Mouse (Mus musculus): ENCODE data around the gene Bcl2.
"Not testable (repeated sequence)": the region's sequence is repeated elsewhere in the genome, so short reads cannot be mapped to it uniquely, and the experiment has no call there.

Gene Bcl2

GRCm38 (mm10) chr1:106549025-106549424 is 165.0 kb downstream of the Bcl2 start:
- DNase-seq, result peak; percentile 32

DNA sequence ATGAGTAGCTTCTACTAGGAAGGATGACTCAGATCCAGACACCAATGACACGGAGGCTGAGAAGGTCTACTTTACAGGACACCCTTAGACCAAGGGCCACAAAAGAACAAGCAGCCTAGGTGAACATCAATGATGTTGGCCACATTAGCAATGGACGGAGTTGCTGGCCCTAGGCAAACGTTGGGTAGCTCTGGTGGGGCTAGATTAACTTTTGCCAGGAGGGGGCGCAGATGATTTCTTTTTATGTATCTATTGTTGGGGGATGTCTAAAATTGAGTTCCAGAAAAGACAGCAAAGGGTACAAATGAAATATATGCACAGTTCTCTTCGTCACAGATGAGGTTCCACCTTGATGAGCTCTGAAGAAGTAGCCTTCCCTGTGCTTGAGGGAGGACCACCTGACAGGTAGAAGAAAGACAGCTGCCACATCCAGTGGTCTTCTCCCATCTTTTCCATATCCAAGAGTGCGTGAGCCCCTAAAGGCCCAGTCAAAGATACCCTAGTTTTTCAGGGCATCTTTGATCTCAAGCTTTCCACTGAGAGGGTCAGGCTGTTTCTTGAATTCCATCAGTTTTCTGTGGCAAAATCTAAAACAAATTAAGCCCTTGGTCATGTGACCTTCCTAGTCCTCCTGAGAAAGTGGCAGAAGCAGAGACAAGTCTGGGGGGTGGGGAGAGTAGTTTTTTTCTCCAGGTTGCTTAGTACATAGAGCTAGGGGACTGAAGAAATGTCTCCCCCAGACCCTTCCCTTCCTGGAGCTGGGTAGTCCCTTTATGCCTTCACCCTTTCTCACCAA is 169.1 kb downstream of the Bcl2 start:
- peak; percentile 74 for DNase-seq

DNA sequence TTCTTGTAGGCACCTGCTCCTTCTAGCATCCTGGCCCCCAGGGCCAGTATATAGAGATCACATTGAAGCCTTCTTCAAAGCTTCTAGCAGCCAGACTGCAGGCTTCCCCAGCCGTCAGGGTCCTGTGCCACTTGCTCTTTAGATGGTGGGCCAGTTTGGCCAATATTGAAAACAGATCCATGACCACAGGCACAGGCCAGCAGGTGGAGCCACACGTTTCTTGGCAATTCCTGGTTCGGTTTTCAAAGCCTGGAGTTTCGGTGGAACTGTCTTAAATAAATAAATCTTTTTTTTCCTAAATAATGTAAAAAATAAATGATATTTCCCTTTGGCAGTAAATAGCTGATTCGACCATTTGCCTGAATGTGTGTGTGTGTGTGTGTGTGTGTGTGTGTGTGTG is 171.3 kb downstream of the Bcl2 start:
- peak; percentile 21 for DNase-seq

DNA sequence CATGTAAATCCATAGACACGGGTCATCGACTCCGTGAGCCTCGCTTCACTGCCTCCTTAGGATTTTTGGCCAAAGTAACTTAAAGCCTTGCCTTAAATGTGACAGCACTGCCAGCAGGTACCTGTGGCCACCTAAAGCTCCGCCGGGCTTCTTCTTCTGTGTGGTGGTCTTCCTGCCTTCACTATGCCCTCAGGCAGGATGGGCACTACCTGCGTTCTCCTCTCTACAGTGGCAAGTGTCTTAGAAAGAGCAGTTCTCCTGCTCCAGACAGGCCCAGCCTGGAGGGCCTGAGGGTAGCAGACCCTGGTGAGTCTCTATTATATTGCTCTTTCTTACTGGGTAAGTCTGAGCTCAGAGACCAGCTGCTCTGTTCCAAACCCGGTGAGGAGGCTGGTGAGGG is 172.2 kb downstream of the Bcl2 start:
- no peak for DNase-seq

DNA sequence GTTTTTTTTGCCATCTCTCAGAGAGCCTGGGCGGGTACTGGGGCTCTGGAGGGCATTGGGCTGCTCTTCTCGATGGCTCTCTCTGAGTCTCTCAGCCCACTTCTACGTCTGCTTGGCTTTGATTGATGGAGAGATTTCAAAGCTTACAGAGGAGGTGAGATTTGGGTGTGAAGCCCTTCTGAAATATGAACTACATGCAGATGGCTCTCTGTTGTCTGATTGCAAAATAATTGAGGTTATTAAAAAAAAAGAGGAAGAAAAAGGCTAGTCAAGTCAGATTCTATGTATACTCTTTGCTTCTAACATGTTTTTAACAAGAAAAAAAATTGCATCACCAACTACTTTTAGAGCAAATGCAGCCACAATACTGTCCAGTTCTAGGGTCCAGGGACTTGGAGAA is 173.9 kb downstream of the Bcl2 start:
- DNase-seq, result no peak

DNA sequence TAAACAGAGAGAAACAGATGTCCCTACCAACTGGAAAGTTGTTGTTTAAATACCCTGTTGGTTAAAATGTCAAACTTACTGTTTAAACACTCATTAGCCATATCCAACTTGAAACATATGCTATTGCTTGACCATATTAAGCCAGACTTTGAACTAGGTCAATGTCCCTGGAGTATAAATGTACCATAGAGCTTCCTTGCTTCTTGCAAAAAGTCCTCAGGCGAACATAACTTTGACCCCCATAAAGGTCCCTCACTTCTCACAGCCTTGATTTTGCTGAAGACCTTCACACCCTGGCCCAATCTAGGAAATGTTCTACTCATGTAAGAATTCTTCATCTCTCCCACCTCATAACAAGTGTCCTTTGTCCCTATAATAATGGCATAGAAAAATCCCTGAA is 175.0 kb downstream of the Bcl2 start:
- no peak for DNase-seq

GRCm38 (mm10) chr1:106534835-106535234 is 179.2 kb downstream of the Bcl2 start:
- DNase-seq, result not testable (repeated sequence)

- no peak for DNase-seq
Observed at GRCm38 (mm10) chr1:106529570-106529969, 184.5 kb downstream of the Bcl2 start.

GRCm38 (mm10) chr1:106527537-106527936 is 186.5 kb downstream of the Bcl2 start:
- DNase-seq, result no peak

GRCm38 (mm10) chr1:106526751-106527150 is 187.3 kb downstream of the Bcl2 start:
- no peak for DNase-seq

DNA sequence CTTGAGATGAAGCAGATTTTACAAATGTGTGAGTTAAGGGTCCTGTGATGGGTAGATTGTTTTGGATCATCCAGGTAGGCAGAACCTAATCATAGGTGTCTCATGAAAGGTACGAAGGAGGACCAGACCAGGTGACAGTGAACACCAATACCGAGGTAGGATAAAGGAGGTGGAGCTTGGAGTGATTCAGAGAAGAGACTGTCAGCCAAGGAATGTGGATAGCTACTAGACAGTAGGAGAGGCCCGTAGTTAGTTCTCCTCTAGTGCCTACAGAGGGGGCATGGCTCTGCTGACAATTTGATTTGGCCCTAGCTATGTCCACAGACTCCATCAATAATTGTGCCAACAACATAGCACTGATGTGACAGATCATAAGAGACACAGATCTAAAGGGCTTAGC is 188.0 kb downstream of the Bcl2 start:
- DNase-seq, result no peak

DNA sequence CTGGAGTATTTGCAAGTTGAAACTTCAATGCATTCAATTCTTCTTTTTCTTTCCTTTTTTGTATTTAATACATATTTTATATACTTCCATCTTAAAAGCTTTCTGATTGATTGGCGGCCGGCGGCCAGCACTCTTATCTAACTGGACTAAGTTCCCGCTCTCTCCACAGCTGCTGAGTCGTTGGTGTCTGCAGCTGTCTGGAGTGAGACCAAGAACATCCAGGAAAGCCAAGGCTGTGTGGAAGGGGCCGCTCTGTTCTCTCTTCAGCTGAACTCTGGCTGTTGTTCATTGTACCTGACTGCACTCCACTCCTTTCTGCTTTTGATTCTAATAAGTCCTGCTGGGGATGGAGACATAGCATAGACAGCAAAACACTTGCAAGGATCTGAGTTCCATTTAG is 190.3 kb downstream of the Bcl2 start:
- no peak for DNase-seq

GRCm38 (mm10) chr1:106523009-106523408 is 191.1 kb downstream of the Bcl2 start:
- no peak for DNase-seq

GRCm38 (mm10) chr1:106517591-106518177 is 196.4 kb downstream of the Bcl2 start:
- peak; percentile 26 for DNase-seq

GRCm38 (mm10) chr1:106517099-106517498 is 197.0 kb downstream of the Bcl2 start:
- DNase-seq, result no peak

- DNase-seq, result peak; percentile 72
Observed at GRCm38 (mm10) chr1:106515611-106516010, 198.5 kb downstream of the Bcl2 start.

- no peak for DNase-seq
Observed at GRCm38 (mm10) chr1:106513890-106514643, 200.0 kb downstream of the Bcl2 start.

- DNase-seq, result no peak
Observed at GRCm38 (mm10) chr1:106513481-106513880, 200.6 kb downstream of the Bcl2 start.

- DNase-seq, result peak; percentile 86
Observed at GRCm38 (mm10) chr1:106511593-106511992, 202.5 kb downstream of the Bcl2 start.

GRCm38 (mm10) chr1:106507556-106507955 is 206.5 kb downstream of the Bcl2 start:
- no peak for DNase-seq

DNA sequence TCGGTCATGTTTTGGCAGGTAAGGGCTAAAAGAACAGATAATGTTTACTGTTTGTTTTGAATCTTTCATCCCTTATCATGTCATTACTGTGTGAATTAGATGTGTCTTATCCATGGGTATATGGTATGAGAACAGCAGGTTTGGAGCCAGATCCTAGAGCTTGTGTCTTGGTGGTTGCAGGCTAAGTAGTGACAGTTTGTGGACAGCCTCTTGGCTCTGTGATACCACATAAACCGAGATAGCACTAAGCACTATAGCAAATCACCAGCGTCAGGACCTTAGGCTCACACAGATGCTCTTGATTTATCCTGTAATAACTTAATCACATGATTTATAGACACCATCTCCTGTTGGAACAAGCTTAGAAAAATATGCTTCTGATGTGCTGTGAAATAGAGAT is 210.2 kb downstream of the Bcl2 start:
- no peak for DNase-seq

DNA sequence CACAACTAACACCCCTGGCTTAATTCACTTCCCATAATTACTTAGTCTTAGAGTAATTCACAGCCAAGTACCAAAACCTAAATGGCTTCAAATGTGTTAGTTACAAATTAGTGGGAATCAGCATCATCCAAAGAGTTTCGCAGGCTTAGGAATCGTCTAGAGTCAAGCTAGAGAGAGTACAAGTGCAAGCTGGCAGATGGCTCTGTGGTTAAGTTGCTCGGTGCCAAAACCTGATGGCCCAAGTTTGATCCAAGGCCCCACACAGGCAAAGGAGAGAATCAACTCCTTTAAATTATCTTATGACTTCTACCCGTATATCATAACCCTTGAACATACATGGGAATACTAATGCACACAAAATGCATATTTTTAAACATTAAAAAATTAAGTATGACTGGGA is 210.7 kb downstream of the Bcl2 start:
- DNase-seq, result no peak

DNA sequence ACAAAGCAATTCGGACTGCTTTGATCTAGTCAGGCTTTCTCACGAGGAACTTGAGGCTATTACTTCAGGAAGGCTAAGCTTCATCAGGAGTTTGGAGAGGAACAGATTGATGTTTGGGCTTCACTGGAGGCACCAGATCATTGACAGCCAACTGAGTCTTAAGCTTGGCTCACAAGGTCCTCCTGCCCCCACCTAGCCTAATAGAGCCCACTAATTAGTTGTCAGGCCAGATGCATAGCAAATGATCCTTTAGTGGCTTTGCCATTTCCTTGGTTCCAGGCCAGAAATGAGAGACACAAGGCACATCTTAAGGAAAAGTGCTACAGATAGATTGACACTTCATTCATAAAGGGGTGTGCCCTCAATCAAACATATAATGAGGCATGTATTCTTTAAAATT is 216.1 kb downstream of the Bcl2 start:
- DNase-seq, result no peak

All from thymus, postnatal 14 days (tissue).